ENCODE assay signal across 11 mouse cellular contexts in the genomic region with DNA sequence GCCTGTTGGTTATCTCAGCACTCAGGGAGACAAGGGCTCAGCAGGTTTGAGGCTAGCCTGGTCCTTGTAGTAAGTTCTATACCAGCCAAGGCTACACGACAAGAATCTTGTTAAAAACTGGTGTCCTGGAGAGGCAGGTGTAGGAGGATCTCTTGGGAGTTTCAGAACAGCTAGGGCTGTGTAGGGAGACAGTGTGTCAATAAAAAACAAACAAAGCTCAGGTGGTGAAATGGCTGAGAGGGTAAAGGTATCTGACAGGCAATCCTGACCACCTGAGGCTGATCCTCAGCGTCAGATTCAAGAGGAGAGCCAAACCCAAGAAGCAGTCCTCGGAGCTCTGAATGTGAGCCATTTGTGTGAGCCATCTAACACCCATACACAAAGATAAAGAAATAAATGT. TPM values are rescaled to one million over a fixed set of nuclear protein-coding genes. Genes with fewer than 3 reads are reported as not detected.
"Had no signal": no experiment of that assay in that cellular context is flagged by ENCODE, and none has a peak within 500 bp of the region (broad histone marks: within the 10 kb centered on the region; RNA-seq: fewer than 3 reads in every experiment).

No protein-coding gene starts in this region.

- H3K4me3 ChIP-seq: left cerebral cortex, adult 2 months; limb, embryonic 15.5 days; midbrain, embryonic 12.5 days; neural tube, embryonic 13.5 days had no signal

- H3K4me1 ChIP-seq: limb, embryonic 15.5 days; midbrain, embryonic 12.5 days; neural tube, embryonic 13.5 days had no signal

- H3K27ac ChIP-seq: kidney, postnatal 0 days; left cerebral cortex, adult 2 months; limb, embryonic 15.5 days; midbrain, embryonic 12.5 days; neural tube, embryonic 13.5 days; stomach, postnatal 0 days had no signal

- H3K9ac ChIP-seq: limb, embryonic 15.5 days; lung, embryonic 14.5 days; midbrain, embryonic 12.5 days; neural tube, embryonic 13.5 days had no signal

- DNase-seq: kidney, adult 11 months; kidney, adult 9 months; right cerebral cortex, postnatal 14 days had no signal

- H3K36me3 ChIP-seq: limb, embryonic 15.5 days; midbrain, embryonic 12.5 days; neural tube, embryonic 13.5 days had no signal

- H3K4me2 ChIP-seq: limb, embryonic 15.5 days; lung, embryonic 14.5 days; midbrain, embryonic 12.5 days; neural tube, embryonic 13.5 days had no signal

- ATAC-seq: midbrain, embryonic 16.5 days had no signal

- H3K9me3 ChIP-seq: limb, embryonic 15.5 days; midbrain, embryonic 12.5 days; neural tube, embryonic 13.5 days had no signal

- H3K27me3 ChIP-seq: limb, embryonic 15.5 days; midbrain, embryonic 12.5 days; neural tube, embryonic 13.5 days had no signal

RNA-seq across cellular contexts. Expression of a gene that starts 33.2 kb away (rescaled TPM):
- polyA plus RNA-seq: stomach, postnatal 0 days had no signal
